ENCODE assay signal across 21 mouse cellular contexts in the genomic region with DNA sequence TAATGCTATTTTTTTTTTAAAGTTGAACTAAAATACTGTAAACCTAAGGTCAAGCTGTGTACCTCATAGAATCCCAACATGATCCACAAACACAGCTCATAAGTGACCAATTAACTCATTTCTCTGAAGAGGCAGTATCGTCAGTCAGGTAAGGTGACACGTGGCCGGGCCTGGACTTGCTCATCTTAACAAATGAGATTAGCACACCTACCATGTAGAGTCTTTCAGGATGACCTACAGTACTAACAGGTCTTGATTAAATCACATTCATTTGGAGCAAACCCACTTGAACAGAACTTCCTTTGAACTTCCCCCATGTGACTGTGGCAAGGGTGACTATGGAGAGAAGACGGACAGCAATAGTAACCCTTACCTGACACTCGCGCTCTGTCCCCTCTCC.
DNase-seq lines count a peak whose midpoint lies in the region; ATAC-seq and TF ChIP-seq lines count a peak whose summit lies in the region.
"Had no signal": no experiment of that assay in that cellular context is flagged by ENCODE, and none has a peak within 500 bp of the region (broad histone marks: within the 10 kb centered on the region; RNA-seq: fewer than 3 reads in every experiment).

No protein-coding gene starts in this region.

- TF ChIP-seq CTCF in kidney, adult 2 months (conservative IDR thresholded peaks at IDR 0.05; ENCODE audit: insufficient read depth, insufficient read length, low read depth, low read length): no peak

- H3K27ac ChIP-seq in heart, embryonic 12.5 days (ENCODE audit: poor library complexity, severe bottlenecking): no peak overlapping the region
- peak overlapping the region; percentile 28 for H3K27ac ChIP-seq in kidney, adult 2 months (ENCODE audit: insufficient read depth, low read depth, low read length)
- no peak overlapping the region; the same call in 1 of the 2 replicates for H3K27ac ChIP-seq in kidney, embryonic 16.5 days (ENCODE audit: low read length)
- H3K27ac ChIP-seq: embryonic facial prominence, embryonic 12.5 days; forebrain, embryonic 15.5 days; heart, embryonic 13.5 days; hindbrain, embryonic 12.5 days had no signal

- 75% methylated on average over 6 of the region's 6 CpGs for WGBS in heart, embryonic 12.5 days
- 42% methylated on average over 6 of the region's 6 CpGs for WGBS in kidney, adult 2 months
- WGBS in kidney, embryonic 16.5 days: 66% methylated on average over 6 of the region's 6 CpGs

- no peak for ATAC-seq in heart, embryonic 12.5 days (ENCODE audit: insufficient number of reproducible peaks, low FRiP score)
- ATAC-seq in kidney, embryonic 16.5 days (ENCODE audit: low FRiP score, low TSS enrichment): 0 out of 2 replicates have a peak, but pooled peaks have one; percentile 31
- ATAC-seq: CD4-positive, CD25-positive, alpha-beta regulatory T cell, adult 4 months; forebrain, embryonic 15.5 days; hindbrain, embryonic 16.5 days had no signal

- no peaks in the 10 kb centered on the region for H3K36me3 ChIP-seq in heart, embryonic 12.5 days
- no peaks in the 10 kb centered on the region for H3K36me3 ChIP-seq in kidney, adult 2 months (ENCODE audit: control insufficient read depth, insufficient read depth, low read length)
- H3K36me3 ChIP-seq in kidney, embryonic 16.5 days (ENCODE audit: insufficient read depth, low read length): no peaks in the 10 kb centered on the region
- H3K36me3 ChIP-seq: embryonic facial prominence, embryonic 12.5 days; forebrain, embryonic 15.5 days; G1E; hindbrain, embryonic 12.5 days had no signal

- H3K4me3 ChIP-seq in heart, embryonic 12.5 days: no peak overlapping the region
- no peak overlapping the region for H3K4me3 ChIP-seq in kidney, adult 2 months (ENCODE audit: insufficient read depth, low read depth, low read length)
- H3K4me3 ChIP-seq in kidney, embryonic 16.5 days (ENCODE audit: low read length): no peak overlapping the region
- H3K4me3 ChIP-seq: embryonic facial prominence, embryonic 12.5 days; forebrain, embryonic 15.5 days; heart, embryonic 13.5 days; hindbrain, embryonic 12.5 days had no signal

- no peaks in the 10 kb centered on the region for H3K9me3 ChIP-seq in heart, embryonic 12.5 days (replicated peaks)
- H3K9me3 ChIP-seq in kidney, embryonic 16.5 days (ENCODE audit: low read length): no peaks in the 10 kb centered on the region
- H3K9me3 ChIP-seq: embryonic facial prominence, embryonic 12.5 days; forebrain, embryonic 15.5 days; heart, embryonic 13.5 days; hindbrain, embryonic 12.5 days had no signal

- no peaks in the 10 kb centered on the region for H3K4me1 ChIP-seq in heart, embryonic 12.5 days (replicated peaks)
- H3K4me1 ChIP-seq in kidney, adult 2 months (ENCODE audit: control insufficient read depth, insufficient read depth, low read length): peaks cover 22% of the 10 kb centered on the region
- H3K4me1 ChIP-seq in kidney, embryonic 16.5 days (ENCODE audit: insufficient read depth, low read length): no peaks in the 10 kb centered on the region
- H3K4me1 ChIP-seq: embryonic facial prominence, embryonic 12.5 days; forebrain, embryonic 15.5 days; hindbrain, embryonic 12.5 days had no signal

- DNase-seq in heart, adult 11 months: peak; percentile 44
- DNase-seq in kidney, adult 2 months: peak; percentile 92
- DNase-seq in kidney, postnatal 25 days: peak; percentile 66 to 82
- no peak for DNase-seq in right cerebral cortex, postnatal 4 days
- no peak for DNase-seq in gastrocnemius, postnatal 25 days
- no peak for DNase-seq in cerebellum, adult 9-11 months
- DNase-seq: adrenal gland, postnatal 10 days; B cell, adult 2 months; cerebellum, adult 18-20 months; cerebellum, postnatal 10 days; gastrocnemius, postnatal 10 days; heart, postnatal 4 days had no signal

- TF ChIP-seq POLR2A in kidney, adult 2 months (IDR thresholded peaks at IDR 0.05; ENCODE audit: low read depth, low read length): no peak

- no peak overlapping the region for H3K4me2 ChIP-seq in heart, embryonic 12.5 days
- no peak overlapping the region for H3K4me2 ChIP-seq in kidney, embryonic 16.5 days (replicated peaks; ENCODE audit: low read depth, low read length)
- H3K4me2 ChIP-seq: embryonic facial prominence, embryonic 12.5 days; forebrain, embryonic 15.5 days; heart, embryonic 13.5 days; hindbrain, embryonic 12.5 days had no signal

- H3K9ac ChIP-seq in heart, embryonic 12.5 days: no peak overlapping the region
- H3K9ac ChIP-seq in kidney, embryonic 16.5 days (replicated peaks; ENCODE audit: low read length): no peak overlapping the region
- H3K9ac ChIP-seq: embryonic facial prominence, embryonic 12.5 days; forebrain, embryonic 15.5 days; heart, embryonic 13.5 days; hindbrain, embryonic 12.5 days had no signal

- H3K27me3 ChIP-seq in heart, embryonic 12.5 days (replicated peaks): no peaks in the 10 kb centered on the region
- H3K27me3 ChIP-seq in kidney, adult 2 months (replicated peaks; ENCODE audit: control insufficient read depth, insufficient read depth, low read length): no peaks in the 10 kb centered on the region
- H3K27me3 ChIP-seq in kidney, embryonic 16.5 days (ENCODE audit: insufficient read depth, low read length): no peaks in the 10 kb centered on the region
- H3K27me3 ChIP-seq: embryonic facial prominence, embryonic 12.5 days; forebrain, embryonic 15.5 days; heart, embryonic 13.5 days; hindbrain, embryonic 12.5 days had no signal

Comparison
In these comparisons a context has a peak if more than half of its experiments do, and no peak if none do; other contexts are left out.
1. DNase-seq: peak in heart, adult 11 months (single experiment), kidney, adult 2 months (single experiment) and kidney, postnatal 25 days (2 of 2); none in right cerebral cortex, postnatal 4 days (single experiment), gastrocnemius, postnatal 25 days (single experiment) and cerebellum, adult 9-11 months (single experiment).